Mouse (Mus musculus) frontal cortex, postnatal 14 days (tissue): Measurements from ENCODE around the gene 9630041A04Rik.

Source experiments
- DNase-seq, 2 experiments: peaks; one replicate each; pipeline ENCODE4 v3.0.0; 2022; ENCODE audit warnings: low spot score in 2 of 2

Gene 9630041A04Rik

DNA sequence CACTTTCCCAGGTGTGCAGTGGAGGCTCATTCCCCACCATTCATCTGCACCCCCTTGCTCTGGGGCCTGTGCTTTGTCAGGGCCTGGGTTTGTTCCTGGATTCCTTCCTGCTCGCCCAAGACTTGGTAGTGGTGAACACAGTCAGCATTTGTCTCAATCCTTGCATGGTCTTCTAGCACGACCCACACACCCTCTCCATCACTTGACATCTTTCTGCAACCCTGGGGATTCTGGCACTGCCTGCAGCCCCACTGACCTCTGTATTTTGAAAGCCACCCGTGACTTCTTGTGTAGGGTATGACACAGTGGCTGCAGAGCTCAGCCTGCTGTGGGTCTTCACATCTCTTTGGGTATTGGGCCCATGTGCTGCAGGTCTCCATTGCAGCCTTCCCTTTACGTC is 57.1 kb downstream of the 9630041A04Rik start:
- peak in 1 of 2 experiments; percentile 1 for DNase-seq

DNA sequence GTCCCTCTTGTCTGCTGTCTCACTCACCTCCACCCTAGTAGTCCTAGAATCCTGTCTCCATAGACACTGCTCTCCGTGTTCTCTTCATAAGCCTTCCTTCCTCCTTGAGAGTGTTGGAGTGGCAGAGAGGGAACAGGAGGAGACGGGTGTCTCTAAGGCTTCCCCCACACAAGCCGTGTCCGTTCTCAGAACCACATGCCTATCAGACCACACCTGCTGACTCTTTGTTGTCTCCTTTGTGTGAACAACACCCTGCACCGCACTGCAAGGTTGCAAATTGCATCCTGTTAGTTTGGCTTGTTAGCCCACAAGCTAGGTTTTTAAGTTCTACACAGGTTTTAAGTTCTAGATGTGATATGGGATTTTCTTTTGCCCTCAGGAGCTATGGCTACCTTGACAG is 57.7 kb downstream of the 9630041A04Rik start:
- DNase-seq: peak in 1 of 2 experiments; percentile 1

DNA sequence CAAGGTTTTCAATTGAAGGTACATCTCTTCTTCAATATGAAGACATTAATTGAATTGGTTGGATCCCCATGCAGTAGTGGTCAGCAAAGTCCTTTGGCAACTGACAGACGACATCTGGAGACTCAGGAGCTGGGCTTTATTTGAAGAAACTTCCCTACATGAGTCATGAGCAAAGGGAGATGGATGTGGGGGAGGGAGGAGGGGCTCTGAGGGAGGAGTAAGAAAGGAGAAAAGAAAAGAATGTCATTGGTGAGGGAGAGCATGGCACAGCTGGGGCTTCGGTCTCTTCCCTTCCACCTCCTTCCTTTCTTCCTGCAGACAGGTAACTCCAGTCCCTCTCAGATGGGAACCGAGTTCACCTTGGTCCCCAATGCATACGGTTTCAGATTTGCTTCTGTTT is 61.2 kb downstream of the 9630041A04Rik start:
- DNase-seq: no peak

DNA sequence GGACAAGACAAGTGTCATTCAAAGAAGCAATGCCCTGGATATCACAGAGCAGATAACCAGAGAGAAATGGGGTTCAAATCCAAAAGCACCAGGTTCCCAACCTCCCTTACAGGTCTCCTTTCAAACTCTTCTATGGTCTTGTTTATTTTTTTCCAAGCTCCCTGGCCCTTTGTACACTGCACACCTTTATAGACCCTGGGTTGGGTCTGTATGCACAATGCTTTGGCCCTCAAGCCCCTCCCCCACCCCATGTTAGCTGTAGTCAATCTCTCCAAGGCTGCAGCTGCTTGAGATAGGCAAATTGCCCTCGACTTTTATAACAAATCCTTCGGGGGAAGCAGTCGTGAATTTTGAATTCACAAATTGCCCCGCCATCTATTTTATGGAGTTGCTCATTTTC is 63.2 kb downstream of the 9630041A04Rik start:
- no peak for DNase-seq

DNA sequence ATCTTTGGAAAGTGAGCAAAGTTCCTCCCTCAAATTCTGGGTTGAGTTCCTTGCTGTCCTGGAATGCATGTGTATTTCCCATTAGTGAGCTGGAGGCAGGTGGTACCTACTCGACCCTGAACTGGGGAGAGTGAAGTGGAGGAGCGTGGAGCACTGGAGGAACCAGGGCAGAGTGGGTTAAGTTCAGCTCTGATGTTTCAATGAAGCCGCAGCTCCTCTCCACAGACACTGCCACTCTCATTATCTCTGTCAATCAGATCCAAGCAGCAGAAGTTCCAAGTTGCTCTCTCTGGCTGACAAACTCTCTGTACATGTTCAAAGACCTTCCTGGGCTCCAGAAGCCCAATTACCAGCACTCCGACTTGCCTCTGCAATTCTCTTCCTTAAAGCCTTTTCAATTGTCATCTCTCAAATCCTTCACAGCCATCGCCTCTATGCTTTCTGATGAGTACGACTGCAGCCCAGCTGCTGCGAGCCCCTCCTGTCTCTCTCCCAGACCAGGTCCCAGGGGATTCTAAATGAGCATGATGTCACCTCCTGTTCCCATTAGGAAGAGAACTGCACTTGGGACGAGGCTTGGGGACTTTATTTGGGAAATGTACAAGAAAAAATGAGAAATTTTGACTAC is 72.4 kb downstream of the 9630041A04Rik start:
- DNase-seq: no peak

DNA sequence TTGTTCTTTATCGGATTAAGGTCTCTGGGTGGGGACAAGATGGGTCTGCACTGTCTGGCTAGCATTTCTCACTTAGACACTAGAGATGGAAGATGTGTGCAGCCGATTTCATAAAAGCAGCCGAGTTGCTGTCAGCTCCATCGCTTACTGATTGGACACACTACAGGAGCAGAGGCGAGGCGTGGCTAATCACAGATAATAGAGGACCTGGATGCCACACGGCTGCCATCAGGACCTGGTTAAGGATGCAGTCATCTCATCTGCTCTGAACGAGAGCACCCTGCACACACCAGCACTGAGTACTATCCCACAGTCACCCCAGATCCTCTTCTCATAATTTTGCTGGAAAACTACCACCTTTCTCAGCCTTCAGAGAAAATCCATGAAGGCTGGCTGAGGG is 73.2 kb downstream of the 9630041A04Rik start:
- DNase-seq: no peak

DNA sequence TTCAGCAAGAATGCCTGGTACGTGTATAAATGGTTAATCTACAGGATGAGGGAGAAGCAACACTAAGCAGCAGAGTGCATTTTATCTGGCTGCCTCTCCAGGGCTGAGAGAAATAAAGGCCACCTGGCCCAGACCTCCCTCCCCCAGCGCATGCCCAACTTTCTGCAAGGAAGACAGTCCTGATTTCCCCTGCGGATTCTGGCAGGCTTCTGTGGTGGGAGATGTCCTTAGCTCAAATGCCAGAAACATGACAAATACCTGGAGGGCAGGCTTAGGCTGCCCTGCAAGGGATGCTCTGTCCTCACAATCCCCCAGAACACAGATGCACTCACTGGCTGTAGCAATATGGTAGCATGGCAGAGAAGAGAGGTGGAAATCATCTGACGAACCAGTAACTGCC is 76.4 kb downstream of the 9630041A04Rik start:
- DNase-seq: no peak

DNA sequence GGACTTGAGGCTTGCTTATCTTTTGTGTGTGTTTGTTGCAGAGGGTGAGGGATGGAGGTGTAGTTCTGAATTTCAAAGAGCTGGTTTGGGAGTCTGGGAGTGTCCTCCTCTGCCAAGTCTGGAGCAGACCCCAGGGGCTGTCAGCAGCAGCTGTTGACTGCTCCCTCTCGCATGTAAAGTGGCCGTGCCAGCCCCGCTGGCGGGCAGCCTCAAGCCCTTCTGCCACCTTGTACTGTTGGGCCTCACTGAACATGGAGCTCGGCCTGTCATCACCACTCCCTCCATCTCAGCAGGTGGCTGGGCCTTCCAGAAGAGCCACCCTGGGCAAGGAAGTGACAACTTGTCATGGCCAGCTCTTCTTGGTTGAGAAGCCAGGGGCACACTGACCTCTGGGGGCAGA is 77.4 kb downstream of the 9630041A04Rik start:
- no peak for DNase-seq

DNA sequence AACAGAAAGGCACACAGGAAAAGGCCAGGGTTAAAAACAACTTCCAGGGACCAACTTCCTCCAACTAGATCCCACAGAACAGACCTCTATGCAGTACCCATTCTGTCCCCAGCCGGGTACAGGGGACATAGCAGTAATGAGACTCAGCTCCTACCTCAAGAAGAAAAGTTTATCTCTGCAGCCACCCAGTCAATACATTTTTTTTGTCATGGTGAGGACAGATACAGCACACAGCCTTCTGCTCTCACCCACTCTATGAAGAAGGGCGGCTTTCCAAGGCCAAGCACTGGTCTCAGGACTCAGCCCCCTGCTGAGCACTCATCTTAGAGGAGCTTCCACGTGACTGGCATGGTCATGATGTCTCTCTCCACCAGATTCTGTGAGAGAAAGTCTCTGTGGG is 78.5 kb downstream of the 9630041A04Rik start:
- DNase-seq: no peak

DNA sequence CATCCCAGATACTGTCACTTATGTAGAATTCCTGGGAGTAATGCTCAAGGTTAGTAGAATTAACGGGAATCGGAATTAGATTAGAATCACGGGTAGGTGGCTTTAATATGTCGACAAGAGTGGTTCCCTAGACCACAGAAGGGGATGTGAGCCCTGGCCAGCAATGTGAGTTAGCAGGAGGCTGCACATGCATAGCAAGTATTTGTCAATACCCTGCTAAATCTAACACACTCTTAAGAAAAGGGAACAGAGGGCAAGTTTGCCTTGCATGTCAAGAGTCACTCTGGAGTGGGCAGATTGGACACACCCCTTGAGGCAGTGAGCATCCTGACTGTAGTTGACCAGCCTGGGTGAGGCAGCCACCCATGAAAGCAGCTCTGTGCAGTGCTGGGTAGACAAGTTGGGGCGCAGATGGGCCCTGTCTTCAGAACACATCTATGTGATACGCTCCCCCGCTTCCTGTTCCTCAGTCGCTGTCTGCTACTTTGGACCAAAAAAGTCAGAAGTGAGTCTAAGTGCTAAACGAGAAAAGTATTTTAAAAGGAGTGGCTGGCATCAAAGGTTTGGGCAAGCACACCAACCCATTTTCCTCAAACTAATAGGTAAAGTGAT is 80.5 kb downstream of the 9630041A04Rik start:
- DNase-seq: no peak

DNA sequence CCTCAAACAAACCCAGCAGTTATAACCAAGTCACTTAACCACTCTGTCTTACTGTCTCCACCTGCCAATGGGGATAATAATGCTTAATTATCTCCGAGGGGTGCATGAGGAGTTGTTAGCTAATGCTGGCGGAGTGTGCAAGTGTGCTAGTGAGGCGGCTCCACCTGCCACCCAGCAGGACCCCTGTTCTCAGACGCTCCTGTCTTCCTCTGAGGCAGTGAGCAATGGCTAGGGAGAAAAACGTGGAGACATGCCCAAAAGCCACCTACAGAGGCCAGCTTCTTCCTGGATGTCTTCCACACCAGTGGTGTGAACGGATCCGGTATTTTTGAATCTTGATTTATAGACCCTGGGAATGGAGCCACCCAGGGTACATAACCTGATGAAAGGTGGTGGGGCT is 83.7 kb downstream of the 9630041A04Rik start:
- DNase-seq: no peak

DNA sequence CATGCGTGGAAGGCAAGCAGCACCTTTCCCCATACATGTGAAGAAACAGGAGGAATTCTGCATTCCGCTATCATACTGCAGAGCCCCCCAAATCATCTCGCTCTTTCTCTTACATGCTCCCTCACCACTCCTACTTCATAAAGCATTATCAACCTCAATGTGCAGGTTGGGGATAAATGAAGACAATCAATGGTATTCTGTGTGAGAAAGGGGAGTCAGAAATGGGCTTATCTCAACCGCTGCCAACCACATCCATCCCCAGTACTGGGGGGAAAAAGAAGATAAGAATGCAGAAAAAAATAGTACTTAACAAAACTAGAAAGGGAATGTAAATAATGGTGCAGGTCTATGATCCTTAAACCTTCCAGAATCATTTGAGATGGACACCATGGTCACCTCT is 84.2 kb downstream of the 9630041A04Rik start:
- DNase-seq: no peak

DNA sequence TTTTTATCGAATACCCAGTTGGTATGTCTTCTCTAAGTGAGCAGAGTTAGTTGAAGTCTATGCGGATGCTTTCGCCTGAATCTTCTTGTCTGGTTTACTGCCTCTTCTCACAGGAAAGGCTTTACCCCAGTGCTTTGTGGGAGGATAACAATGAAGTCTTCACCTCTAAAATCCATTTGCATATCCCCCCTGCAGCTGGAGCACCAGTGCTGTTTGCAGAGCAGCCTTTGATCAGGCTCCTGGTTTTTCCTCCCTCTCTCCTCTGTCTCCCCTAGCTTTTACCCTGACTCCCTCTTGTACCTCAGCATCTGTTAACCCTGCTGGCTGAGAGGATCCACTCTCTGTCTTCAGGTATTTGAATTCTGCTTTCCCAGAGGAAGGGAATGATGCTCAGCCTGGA is 88.5 kb downstream of the 9630041A04Rik start:
- no peak for DNase-seq

DNA sequence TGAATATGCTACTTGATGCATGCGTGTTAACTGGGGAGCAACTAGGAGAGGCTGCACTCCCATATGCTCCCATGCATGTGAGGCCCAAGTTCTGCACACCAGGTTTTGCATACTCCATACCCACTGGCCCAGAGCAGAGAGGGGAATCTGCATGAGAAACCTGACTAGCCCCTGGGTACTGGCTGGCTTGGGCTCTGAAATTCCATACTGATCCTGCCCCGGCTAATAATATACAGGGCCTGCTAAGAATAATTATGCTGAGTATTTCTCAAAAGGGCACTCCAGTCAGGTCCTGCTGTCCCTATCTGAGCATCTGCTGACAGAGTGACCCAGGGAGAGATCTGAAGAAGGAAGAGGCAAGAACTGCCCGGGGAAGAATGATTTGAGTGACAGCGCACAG is 92.9 kb downstream of the 9630041A04Rik start:
- no peak for DNase-seq

DNA sequence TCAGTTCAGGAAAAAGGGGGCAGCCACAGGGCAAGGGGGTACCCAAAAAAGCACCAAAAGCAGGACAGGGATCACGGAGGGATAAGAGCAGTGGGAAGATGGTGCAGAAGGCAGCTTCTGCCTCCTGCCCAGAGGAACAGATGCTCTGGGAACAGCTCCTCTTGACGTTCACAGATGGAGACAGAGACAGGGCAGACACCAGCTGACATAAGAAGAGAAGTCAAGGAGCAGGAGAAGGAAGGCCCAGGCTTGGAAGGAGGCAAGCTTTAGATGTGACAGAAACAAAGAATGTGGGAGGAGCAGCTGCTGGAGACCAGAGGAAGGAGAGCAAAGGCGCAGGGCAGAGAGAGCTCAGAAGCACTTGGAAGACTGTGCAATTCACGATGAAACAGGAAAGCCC is 94.6 kb downstream of the 9630041A04Rik start:
- no peak for DNase-seq

DNA sequence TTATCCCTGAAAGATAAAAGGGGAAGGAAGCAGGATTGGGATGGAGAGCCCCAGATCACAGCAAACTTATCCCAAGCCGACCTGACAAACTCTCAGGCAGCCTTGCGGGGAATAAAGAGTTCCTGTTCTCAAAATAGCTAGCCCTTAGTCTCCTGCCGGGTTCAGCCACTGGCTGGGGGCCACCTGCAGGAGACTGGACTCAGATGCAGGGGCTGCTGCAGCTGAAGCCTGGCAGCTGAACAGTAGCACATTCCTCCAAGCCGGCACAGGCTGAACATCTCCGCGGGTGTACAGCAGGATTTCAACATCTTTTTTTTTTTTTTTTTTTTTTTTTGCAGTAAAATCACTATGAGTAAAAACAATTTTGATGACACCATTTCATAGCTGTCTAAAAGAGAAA is 110.2 kb downstream of the 9630041A04Rik start:
- no peak for DNase-seq

DNA sequence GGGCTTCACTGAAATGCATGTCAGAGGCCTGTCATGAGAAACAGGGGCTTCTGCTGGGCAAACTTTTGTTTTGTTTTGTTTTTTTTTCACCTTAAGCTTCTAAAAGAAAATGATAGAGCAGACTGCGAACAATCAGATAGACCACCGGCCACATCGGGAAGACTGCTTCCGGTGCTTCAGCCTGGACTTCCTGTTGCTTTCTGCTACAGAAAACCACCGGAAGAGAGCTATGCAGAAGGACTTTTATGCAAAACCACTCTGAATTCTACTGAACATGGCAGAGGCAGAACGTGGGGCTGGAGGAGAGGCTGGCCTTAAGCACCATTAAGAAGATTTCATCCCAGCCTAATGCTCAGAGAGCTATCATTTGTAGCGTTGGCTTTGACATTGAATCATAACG is 110.7 kb downstream of the 9630041A04Rik start:
- no peak for DNase-seq

DNA sequence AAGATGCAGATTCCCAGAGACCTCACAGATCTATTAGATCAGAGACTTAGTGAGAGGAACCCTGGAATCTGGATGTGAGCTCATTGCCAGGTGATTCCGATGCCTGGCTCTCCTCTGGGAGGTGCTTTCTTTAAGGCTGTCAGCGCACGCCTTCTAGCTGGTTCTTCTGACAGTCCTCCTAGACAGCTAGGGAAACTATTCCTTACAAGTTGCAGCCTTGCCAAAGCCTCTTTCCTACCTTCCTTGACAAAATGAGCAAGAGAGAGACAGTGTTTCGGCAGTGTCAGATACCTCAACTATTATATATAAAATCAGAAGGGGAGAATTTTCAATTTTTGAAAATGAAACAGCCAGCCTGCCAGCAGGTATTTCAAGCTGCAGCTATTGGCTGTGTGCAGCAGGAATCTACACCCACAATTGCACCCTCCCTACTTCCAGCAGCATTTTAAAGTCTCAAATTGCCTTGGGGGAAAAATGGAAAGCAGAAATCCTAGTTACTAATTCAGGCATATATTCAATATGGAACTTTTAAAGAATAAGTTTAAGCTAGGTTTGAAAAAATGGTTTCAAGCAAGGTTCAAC is 115.3 kb downstream of the 9630041A04Rik start:
- no peak for DNase-seq

DNA sequence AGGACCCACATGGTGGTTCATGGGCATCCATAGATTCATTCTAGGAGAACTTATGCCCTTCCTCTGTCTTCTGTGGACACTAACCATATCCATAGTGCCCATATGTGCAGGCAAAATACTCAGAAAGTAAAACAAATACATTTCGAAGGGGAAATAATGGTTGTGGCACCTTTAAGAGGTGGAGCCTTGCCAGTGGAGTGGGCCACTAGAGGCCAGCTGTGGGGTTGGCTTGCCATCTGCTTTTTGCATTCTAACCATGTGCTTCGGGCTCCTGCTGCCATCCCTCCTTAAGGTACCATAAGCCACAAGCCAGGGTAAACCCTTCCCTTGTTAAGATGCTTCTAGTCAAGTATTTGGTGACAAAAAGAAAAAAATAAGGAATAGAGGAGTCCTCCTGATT is 119.5 kb downstream of the 9630041A04Rik start:
- DNase-seq: no peak

DNA sequence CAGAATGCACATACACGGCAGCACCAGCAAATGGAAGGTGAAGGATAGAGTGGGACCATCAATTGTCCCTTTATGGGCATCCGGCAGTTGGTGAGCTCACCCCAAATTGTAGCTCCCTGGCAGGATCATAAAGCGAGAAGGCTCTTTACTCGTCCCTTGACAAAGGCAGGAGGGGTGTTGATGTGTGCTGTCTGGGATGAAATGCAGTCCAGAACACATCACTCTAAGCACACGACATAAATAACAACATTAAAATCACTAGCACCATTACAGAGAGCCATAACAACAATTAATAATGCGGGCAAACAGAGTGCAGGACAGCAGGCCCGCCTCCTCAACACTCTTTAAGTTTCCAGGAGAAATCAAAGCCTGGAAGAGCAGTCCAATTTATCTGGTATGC is 120.7 kb downstream of the 9630041A04Rik start:
- DNase-seq: no peak

DNA sequence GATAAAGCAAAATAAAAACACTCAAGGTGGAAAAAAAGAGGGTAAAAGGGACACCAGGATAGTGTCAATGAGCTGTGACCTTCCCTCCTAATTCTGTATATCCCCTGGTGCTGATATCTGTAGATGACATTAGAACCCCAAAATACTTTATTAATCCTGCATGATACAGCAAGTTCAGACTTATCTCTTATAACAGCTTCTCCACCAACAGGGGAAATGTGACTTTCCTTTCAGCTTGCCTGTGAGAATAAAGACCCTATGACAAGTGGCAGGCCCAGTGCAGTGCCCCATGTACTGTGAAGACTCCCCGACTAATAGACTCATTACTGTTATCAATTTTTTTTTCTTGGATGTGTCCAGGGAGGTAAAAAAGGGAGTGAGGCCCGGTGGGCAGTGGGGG is 125.3 kb downstream of the 9630041A04Rik start:
- no peak for DNase-seq

DNA sequence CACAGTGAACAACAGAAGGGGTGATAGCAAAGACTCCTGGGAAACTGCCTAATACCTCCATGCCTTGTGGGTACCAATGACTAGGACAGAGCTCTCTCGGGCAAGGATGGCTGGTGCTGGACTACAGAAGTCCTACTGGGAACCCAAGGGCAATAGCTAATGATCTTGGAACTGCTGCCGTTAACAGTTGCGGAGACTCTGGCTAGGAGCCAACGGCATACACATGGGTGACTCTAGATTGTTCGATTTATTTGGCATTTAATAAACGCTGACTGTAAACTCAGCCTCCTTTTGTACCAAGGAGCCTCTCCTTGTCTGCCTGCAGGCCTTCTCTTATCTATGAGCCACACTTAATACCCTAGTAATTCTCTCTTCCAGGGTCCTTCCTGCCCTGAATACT is 128.4 kb downstream of the 9630041A04Rik start:
- DNase-seq: no peak

DNA sequence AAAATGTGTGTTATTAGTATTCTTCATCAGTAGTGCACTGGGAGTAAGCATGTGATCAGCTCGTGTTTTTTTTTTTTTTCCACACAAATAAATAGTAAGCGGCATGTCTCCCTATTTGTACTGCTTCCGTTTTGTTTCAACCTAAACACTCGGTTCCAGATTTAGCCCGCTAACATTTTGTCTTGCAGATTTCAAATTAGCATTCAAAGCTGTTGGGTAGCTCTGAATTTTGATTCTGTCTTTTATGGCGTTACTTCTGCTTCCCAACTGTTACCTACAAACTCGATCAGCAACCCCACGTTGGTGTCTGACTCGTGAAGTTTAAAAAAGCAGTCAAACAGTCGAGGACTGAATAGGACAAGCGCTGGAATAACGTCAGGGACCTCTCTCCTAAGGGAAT is 129.2 kb downstream of the 9630041A04Rik start:
- no peak for DNase-seq
